Mouse (Mus musculus) cerebellum, adult 2 months (tissue): Measurements from ENCODE around the gene 0610030E20Rik.

Source experiments
- CTCF ChIP-seq: fragments of 200-500 bp; IDR thresholded peaks from 2 replicates; pipeline ENCODE4 v1.5.1; 2011; ENCODE audit warnings: low read depth, mild to moderate bottlenecking, control low read depth, low read length, moderate library complexity, borderline replicate concordance; ENCODE audit not compliant: insufficient read depth
- POLR2A ChIP-seq: fragments of 200-500 bp; IDR thresholded peaks from 2 replicates; pipeline ENCODE4 v1.6.1; 2011; ENCODE audit warnings: low read length, control low read depth, borderline replicate concordance; ENCODE audit not compliant: insufficient read depth

DNA sequence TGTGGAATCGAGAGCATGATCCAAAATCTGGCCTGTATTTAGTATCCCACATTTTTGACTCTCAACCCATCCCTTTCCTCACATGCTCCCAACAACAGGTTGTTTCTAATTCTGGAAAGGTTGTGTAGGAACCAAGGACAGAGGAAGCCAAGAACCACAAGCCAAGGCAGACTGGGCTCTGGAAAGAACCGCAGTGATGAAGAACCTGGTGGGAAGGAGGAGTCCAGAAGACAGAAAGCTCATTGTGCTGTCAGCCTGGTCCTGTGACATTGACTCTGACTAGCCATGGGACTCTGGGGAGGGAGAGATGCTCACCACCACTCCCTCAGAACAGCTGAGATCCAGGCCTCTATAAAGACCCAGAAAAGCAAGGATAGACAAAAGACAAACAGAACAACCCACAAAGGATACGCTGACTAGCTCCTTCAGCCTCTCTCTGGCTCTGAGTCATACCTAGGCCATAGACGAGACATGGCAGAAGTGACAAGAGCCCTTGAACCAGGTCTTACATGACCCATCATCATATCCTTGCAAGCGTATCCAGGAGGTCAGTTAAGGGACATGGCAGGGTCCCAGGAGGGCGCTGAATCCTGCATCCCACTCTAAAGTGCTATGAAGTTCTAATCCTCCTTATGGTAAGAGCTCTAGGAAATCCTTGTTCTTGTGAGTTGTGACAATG lies 36.2 kb downstream of the 0610030E20Rik start:
- TF ChIP-seq POLR2A (no peak), CTCF (no peak)
